In the genomic region with DNA sequence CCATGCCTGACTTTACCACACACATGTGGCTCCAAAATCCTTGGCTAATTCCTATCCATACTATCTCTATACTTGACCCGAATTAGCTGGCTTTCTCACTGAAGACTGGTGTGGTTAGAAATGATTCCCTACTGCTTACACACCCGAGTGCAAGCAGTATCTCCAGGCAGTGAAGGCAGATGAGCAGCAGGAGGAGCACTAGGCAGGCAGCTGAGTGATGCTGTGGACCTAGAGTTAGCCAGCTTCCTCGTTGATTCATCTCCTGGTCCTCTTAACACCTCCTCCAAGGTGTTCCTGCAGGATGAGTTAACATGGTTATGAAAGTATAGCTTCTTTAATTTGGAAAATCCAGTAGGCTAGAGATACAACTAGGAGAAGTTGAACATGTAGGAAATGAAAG, we compare ENCODE assay signal across 19 mouse cellular contexts.
DNase-seq lines count a peak whose midpoint lies in the region; ATAC-seq and TF ChIP-seq lines count a peak whose summit lies in the region.
"Had no signal": no experiment of that assay in that cellular context is flagged by ENCODE, and none has a peak within 500 bp of the region (broad histone marks: within the 10 kb centered on the region; RNA-seq: fewer than 3 reads in every experiment).

No protein-coding gene starts in this region.

- no peak for TF ChIP-seq POLR2A in cortical plate, adult 2 months (IDR thresholded peaks at IDR 0.05; ENCODE audit: extremely low read depth, insufficient read depth, low read length)

- DNase-seq in heart, adult 11 months, result peak; percentile 77
- no peak for DNase-seq in heart, postnatal 10 days
- no peak for DNase-seq in liver, postnatal 0 days
- DNase-seq in telencephalon, adult 2 months (ENCODE audit: low read depth, low spot score), result peak; percentile 15
- DNase-seq in kidney, adult 11 months, result no peak
- DNase-seq in cerebellum, adult 11 months, result no peak
- DNase-seq: adrenal gland, adult 2 months; adrenal gland, postnatal 25 days; cerebellum, adult 8-10 months; cerebellum, postnatal 14 days; gastrocnemius, postnatal 25 days; heart, postnatal 4 days had no signal

- no peak for TF ChIP-seq EP300 in liver, postnatal 0 days (IDR thresholded peaks at IDR 0.05; ENCODE audit: low read depth)

- no peaks in the 10 kb centered on the region for H3K27me3 ChIP-seq in liver, postnatal 0 days (ENCODE audit: insufficient read depth, low read length)
- H3K27me3 ChIP-seq in liver, embryonic 12.5 days (replicated peaks), result no peaks in the 10 kb centered on the region
- H3K27me3 ChIP-seq: embryonic facial prominence, embryonic 12.5 days; forebrain, embryonic 15.5 days; heart, embryonic 13.5 days; hindbrain, embryonic 12.5 days had no signal

- TF ChIP-seq CTCF in liver, postnatal 0 days (IDR thresholded peaks at IDR 0.05; ENCODE audit: low read depth), result peak; percentile 30
- 0 out of 2 replicates have a peak, but pooled peaks have one; percentile 20 for TF ChIP-seq CTCF in cortical plate, adult 2 months (IDR thresholded peaks at IDR 0.05; ENCODE audit: extremely low read depth, insufficient read depth, low read length)

- H3K4me3 ChIP-seq in liver, postnatal 0 days (ENCODE audit: low read depth, low read length), result no peak overlapping the region
- no peak overlapping the region for H3K4me3 ChIP-seq in liver, embryonic 12.5 days
- H3K4me3 ChIP-seq in cortical plate, adult 2 months (ENCODE audit: insufficient read depth, low read length), result no peak overlapping the region
- H3K4me3 ChIP-seq: embryonic facial prominence, embryonic 12.5 days; forebrain, embryonic 15.5 days; heart, embryonic 13.5 days; hindbrain, embryonic 12.5 days had no signal

- no peaks in the 10 kb centered on the region for H3K4me1 ChIP-seq in liver, postnatal 0 days (ENCODE audit: insufficient read depth)
- no peaks in the 10 kb centered on the region for H3K4me1 ChIP-seq in liver, embryonic 12.5 days
- H3K4me1 ChIP-seq in cortical plate, adult 2 months (ENCODE audit: control insufficient read depth, insufficient read depth, low read length), result no peaks in the 10 kb centered on the region
- H3K4me1 ChIP-seq: embryonic facial prominence, embryonic 12.5 days; forebrain, embryonic 15.5 days; heart, embryonic 13.5 days; hindbrain, embryonic 12.5 days had no signal

- no peaks in the 10 kb centered on the region for H3K36me3 ChIP-seq in liver, postnatal 0 days (replicated peaks; ENCODE audit: insufficient read depth, low read length)
- peaks cover 28% of the 10 kb centered on the region for H3K36me3 ChIP-seq in liver, embryonic 12.5 days

- intact Hi-C loops in heart, postnatal 10 days (cut with DNase I), result no loop called here

- no peak overlapping the region for H3K9ac ChIP-seq in liver, postnatal 0 days (replicated peaks)
- no peak overlapping the region for H3K9ac ChIP-seq in liver, embryonic 12.5 days
- H3K9ac ChIP-seq: embryonic facial prominence, embryonic 12.5 days; forebrain, embryonic 15.5 days; heart, embryonic 13.5 days; hindbrain, embryonic 12.5 days had no signal

- 69% methylated on average over 3 of the region's 3 CpGs for WGBS in liver, postnatal 0 days (ENCODE audit: insufficient replicate concordance)
- WGBS in liver, embryonic 12.5 days (ENCODE audit: insufficient replicate concordance), result 64% methylated on average over 3 of the region's 3 CpGs

- H3K4me2 ChIP-seq in liver, postnatal 0 days (ENCODE audit: low read depth, low read length), result no peak overlapping the region
- H3K4me2 ChIP-seq in liver, embryonic 12.5 days, result no peak overlapping the region
- H3K4me2 ChIP-seq: embryonic facial prominence, embryonic 12.5 days; forebrain, embryonic 15.5 days; heart, embryonic 13.5 days; hindbrain, embryonic 12.5 days had no signal

- no peak for ATAC-seq in liver, postnatal 0 days
- no peak for ATAC-seq in liver, embryonic 12.5 days
- ATAC-seq: forebrain, embryonic 15.5 days; hindbrain, embryonic 16.5 days had no signal

- H3K9me3 ChIP-seq in liver, postnatal 0 days (ENCODE audit: low read length), result no peaks in the 10 kb centered on the region
- H3K9me3 ChIP-seq in liver, embryonic 12.5 days (replicated peaks), result no peaks in the 10 kb centered on the region
- H3K9me3 ChIP-seq: embryonic facial prominence, embryonic 12.5 days; forebrain, embryonic 15.5 days; heart, embryonic 13.5 days; hindbrain, embryonic 12.5 days had no signal

- H3K27ac ChIP-seq in liver, postnatal 0 days (ENCODE audit: low read depth), result no peak overlapping the region
- no peak overlapping the region for H3K27ac ChIP-seq in liver, embryonic 12.5 days
- H3K27ac ChIP-seq in cortical plate, adult 2 months (ENCODE audit: insufficient read depth, low read length), result no peak overlapping the region
- H3K27ac ChIP-seq: embryonic facial prominence, embryonic 12.5 days; forebrain, embryonic 15.5 days; heart, embryonic 13.5 days; hindbrain, embryonic 12.5 days had no signal

Comparison
In these comparisons a context has a peak if more than half of its experiments do, and no peak if none do; other contexts are left out.
1. DNase-seq: peak in heart, adult 11 months (single experiment) and telencephalon, adult 2 months (single experiment); none in heart, postnatal 10 days (0 of 2), liver, postnatal 0 days (single experiment), kidney, adult 11 months (single experiment) and cerebellum, adult 11 months (single experiment).